Mouse (Mus musculus) ZHBTc4 (cell line): Measurements from ENCODE around the gene Dock6.
"Not testable (repeated sequence)": the region's sequence is repeated elsewhere in the genome, so short reads cannot be mapped to it uniquely, and the experiment has no call there.

Experiments used
- DNase-seq: peaks from one replicate; pipeline ENCODE4 v3.0.0-alpha.2; 2011; ENCODE audit warnings: low read depth, low spot score

Gene Dock6

DNA sequence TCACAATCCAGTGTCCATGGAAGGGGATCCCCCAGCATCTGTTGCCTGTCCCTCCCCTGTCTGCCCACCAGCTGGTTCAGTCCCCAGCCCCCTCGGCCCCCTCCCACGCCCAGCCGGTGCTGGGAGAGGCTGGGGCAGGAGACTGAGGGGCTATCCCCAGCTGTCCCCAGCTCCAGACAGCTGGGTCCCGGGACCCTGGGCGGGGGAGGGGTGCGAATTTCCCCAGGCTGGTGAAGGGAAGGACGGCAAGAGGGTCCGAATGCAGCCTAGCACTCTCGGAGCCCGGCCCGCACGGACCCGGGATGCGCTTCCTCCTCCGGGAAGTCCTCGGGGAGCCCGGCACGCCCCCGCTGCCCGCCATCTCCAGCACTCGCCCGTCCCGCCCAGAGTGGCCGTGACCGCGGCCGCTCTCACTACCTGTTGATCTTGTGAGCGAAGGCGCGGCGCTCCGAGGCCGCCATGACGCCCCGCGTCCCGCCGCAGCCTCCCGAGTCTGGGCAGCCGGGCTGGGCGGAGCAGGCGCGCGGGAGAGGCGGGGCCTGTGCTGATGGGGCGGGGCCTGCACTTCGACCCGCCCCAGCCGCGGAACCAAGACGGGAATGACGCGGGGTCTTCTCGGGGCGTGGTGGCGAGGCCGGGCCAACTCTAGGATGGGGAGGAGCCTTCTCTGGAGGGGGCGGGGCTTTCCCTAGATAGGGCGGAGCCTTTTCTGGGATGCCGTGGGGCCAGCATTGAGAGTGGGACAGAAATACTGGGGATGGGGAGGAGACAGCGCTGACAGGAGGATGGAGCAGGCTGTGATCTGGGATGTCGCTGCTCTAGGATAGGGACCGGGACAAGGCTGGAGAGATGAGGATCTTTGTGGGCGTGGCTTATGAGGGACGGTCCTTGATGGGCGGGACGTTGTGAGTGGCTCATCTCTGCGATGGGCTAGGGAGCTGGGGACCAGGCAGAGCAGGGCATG lies at the start of gene Dock6:
TSS of gene Dock6 (minus strand) at position 508 of the 964 bp plus-strand sequence.
- peak; percentile 97 for DNase-seq

- peak; percentile 74 for DNase-seq
Measured at GRCm38 (mm10) chr9:21901223-21901820, 48.9 kb upstream of the Dock6 start.

DNA sequence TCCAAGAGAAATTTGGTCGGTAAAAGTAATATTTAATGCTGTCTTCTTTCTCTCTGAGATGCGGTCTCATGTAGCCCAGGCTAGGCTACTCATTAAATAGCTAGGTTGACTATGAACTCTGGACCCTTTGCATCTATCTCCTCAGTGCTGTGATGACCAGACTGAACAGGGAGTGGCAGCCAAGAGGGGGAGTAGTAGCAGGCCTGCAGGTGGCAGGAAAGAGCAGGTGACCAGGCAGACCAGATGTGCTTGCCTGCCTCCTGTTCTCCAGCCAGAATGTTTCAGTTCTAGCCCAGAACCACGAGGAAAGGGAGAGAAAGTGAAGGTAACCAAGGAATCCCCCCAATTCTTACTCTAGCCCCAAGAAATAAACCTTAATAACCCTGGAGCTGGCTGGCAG lies 36.8 kb upstream of the Dock6 start:
- DNase-seq, result no peak

DNA sequence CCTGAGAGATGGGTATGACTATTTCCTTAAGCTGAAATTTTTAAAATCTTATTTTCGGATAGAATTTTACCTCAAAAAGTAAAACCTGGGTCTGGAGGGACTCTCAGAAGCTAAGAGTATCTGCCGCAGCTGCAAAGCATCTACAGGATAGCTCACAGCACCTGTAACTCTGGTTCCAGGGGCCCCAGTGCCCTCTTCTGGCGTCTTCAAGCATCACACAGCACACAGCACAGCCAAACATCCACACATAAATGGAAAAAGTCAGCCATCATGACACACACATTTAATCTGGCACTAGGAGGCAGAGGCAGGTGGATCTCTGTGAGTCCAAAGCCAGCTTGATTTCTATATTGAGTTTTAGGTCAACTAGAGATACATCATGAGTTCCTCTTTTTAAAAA lies 24.2 kb upstream of the Dock6 start:
- DNase-seq, result peak; percentile 69

- no peak for DNase-seq
Measured at GRCm38 (mm10) chr9:21872204-21872603, 19.8 kb upstream of the Dock6 start.

DNA sequence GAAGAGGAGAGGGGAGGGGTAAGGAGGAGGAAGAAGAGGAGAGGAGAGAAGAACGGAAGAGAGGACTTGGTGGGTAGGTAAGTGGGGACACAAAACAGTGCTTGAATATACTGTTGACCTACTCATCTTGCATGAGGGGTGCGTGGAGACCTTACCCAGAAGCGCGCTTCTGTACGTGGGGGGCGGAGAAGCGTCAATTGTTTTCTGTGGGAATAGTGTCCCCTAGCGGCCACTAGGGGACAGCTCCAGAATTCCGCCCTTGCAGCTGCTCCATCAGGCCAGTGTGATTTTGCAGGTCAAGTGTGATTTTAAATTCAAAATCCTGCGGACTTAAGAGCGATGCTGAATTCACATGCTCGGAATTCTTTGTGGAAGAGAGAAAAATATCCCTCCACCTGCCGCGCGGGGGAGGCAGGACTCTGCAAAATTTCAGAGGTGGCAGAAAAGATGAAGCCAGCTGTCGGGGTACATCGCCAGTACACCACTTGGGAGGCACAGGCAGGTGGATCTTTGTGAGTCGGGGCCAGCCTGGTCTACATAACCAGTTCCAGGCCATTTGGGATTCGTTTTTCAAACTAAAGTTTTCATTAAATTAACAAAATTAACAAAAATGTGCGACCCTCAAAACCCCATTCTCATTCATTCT lies 18.6 kb upstream of the Dock6 start:
- peak; percentile 76 for DNase-seq

DNA sequence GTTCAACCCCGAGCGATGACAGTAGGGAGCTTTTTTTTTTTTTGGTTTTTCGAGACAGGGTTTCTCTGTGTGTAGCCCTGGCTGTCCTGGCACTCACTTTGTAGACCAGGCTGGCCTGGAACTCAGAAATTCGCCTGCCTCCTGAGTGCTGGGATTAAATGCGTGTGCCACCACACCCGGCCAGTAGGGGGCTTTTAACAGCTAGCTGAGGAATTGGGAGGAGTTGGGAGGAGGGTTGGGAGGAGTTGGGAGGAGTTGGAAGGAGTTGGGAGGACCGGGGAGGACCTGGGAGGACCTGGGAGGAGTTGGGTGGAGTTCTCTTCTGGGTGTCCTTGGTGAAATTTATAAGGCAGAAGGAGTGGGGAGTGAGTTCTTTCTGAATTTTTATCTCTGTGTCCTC lies 16.9 kb upstream of the Dock6 start:
- peak; percentile 70 for DNase-seq

GRCm38 (mm10) chr9:21867726-21868125 lies 15.3 kb upstream of the Dock6 start:
- DNase-seq, result no peak

DNA sequence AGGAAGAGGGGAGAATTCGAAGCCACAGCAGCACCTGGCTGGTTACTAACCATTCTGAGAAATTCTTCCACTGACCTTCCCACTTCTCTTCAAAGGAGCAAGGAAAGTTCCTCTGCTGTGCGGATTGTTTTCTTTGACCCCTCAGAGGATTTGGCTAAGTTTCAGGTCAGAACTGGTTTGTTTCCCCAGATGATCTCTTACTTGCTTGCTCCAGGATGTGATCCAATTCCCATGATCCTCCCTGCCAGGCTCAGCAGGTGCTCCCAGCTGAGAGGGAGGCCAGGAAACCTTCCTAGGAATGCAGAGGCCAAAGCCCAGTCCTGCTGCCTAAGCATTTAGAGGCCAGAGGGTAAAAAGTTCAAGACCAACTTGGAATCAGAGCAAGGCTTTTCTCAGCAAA lies 14.2 kb upstream of the Dock6 start:
- peak; percentile 79 for DNase-seq

DNA sequence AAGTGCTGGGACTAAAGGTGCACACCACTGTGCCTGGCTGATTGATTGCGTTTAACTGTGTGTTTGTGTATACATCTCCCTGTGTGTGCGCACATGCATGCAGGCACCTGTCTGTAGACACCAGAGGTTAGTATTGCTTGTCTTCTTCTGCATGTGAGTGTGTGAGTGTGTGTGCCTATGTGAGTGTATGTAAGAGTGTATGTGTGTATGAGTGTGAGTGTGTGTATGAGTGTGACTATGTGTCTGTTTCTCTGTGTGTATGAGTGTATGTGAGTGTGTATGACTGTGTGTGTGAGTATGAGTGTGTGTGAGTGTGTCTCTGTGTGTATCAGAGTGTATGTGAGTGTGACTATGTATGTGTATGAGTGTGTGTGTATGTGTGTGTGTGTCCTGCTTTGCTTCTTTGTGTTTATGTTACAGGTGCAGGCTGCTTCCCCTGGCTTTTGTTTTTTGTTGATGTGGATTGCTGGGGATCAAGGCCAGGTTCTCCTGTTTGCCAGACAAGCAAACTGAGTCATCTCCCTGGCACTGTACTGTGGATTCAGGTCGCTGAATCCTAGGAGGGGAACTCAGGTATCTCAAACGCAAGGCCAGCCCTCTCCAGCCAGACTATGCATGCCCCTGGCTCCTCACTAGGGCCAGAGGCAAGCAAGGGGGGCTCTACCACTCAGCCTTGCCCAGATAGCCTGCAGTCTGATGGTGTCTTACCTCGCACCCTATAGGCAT lies 13.4 kb upstream of the Dock6 start:
- DNase-seq, result no peak

GRCm38 (mm10) chr9:21862181-21862580 lies 9.7 kb upstream of the Dock6 start:
- DNase-seq, result peak; percentile 79

DNA sequence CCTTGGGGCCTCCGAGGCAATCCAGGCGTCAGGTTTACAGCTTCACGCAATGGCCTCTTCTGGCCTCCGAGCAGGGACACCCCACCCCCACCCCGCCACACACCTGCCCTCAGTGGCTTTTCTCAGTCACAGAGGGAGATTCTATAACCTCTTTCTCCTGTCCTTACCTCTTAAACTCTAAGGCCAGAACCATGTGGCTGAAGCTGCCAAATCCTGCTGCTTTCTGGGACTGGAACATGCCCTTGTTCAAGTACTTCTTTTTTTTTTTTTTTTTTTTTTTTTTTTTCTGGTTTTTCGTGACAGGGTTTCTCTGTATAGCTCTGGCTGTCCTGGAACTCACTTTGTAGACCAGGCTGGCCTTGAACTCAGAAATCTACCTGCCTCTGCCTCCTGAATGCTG lies 7.9 kb upstream of the Dock6 start:
- DNase-seq, result not testable (repeated sequence)

DNA sequence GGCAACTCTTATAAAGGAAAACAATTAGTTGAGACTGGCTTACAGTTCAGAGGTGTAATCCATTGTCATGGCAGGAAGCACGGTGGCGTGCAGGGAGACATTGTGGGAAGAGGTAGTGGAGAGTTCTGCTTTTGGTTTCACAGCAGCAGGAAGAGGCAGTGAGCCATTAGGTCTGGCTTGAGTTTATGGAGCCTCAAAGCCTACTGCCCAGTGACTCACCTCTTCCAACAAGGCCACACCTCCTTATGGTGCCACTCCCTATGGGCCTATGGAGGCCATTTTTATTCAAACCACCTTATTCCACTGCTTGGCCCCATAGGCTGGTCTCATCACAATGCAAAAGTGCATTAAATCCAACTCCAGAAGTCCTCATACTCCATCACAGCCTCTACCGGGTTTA lies 7.2 kb upstream of the Dock6 start:
- peak; percentile 70 for DNase-seq

GRCm38 (mm10) chr9:21858084-21858483 lies 5.6 kb upstream of the Dock6 start:
- no peak for DNase-seq

- no peak for DNase-seq
Measured at GRCm38 (mm10) chr9:21857501-21857900, 5.1 kb upstream of the Dock6 start.

GRCm38 (mm10) chr9:21854894-21855293 lies 2.5 kb upstream of the Dock6 start:
- DNase-seq, result no peak

DNA sequence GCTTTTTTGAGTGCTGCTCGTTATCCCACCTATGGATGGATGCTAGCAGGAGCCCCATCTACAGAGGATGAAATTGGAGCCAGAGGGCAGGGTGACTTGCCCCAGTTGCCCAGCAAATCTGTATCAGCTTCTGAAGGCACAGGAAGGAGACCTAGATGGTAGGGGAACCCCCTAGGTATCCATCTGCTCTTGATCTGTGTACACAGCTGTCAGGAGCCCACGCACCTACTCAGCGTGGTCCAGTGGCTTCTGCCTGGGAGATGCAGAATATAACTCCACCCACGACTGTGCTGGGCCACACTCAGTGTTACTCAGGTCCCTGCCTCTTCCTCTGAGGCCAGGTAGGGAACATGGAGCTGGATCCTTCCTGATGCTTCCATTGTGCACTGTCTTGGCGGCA lies 1.5 kb upstream of the Dock6 start:
- no peak for DNase-seq

DNA sequence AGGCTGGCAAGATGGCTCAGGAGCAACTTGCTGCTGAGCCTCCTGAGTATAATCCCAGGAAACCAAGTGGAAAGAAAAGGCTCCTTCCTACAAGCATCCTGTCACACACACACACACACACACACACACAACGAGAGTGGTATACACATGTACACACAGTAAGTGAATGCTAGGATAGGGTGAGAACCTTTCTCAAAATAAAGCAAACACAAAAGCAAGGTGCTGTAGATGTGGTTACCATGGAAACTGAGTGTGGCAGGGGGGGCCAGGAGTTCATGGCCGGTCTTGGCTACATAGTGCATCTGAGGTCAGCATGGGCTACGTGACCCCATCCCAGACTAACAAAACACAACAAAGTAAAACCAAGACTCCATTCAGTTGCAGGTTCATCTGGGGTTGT lies 1.4 kb downstream of the Dock6 start:
- no peak for DNase-seq

- peak; percentile 46 for DNase-seq
Measured at GRCm38 (mm10) chr9:21849691-21850677, 2.5 kb downstream of the Dock6 start.

DNA sequence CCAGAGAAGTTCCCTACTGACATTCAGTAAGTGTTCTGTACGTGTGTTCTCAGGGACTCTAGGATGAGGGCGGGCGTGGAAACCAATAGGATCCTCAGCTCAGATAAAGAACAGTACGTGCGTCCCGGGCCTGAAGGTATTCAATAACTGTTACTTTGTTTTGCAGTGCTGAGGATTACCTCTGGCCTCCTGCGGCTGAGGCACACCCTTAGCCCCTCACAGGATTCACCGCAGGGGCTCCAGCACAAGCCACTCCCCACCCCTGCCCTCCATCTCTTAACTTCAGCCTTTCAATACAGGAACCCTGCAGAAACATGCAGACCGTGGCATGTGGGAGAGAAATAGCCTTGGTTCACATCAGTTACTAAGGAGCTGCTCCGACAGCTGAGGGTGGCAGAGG lies 4.5 kb downstream of the Dock6 start:
- DNase-seq, result peak; percentile 75

- no peak for DNase-seq
Measured at GRCm38 (mm10) chr9:21847425-21847824, 5.0 kb downstream of the Dock6 start.
